Mouse (Mus musculus) kidney, postnatal 10 days (tissue): ENCODE data around the gene Kctd4.
A peak's percentile ranks its signal among the peaks of the same experiment; 100 is the strongest.
"Not testable (repeated sequence)": the region's sequence is repeated elsewhere in the genome, so short reads cannot be mapped to it uniquely, and the experiment has no call there.

Experiments
- DNase-seq: peaks from one replicate; pipeline ENCODE4 v3.0.0; 2021; ENCODE audit warnings: mixed read lengths

Kctd4 gene

DNA sequence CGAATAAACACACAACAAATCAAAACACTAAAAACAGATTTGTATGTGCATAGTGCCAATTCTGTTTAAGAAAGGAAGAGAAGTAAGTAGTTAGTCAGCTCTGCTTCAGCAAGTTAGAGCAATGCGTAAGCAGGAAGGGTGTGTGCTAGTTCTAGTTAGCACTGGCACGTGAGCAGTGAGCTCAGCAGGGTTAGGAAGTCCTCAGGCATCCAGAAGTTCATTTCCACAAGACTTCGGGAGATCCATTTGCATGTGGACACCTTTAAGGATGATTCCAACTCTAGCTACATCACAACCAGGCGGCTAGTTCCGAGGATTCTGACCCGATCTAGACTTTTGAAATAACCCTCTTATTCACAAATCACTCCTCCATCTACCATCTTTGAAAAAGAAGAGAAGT, at the start of gene Kctd4:
Kctd4 (plus strand) TSS at position 244 of the 400 bp plus-strand sequence.
- DNase-seq: no peak

GRCm38 (mm10) chr14:75906931-75907330, 47.9 kb upstream of the Kctd4 start:
- DNase-seq: no peak

DNA sequence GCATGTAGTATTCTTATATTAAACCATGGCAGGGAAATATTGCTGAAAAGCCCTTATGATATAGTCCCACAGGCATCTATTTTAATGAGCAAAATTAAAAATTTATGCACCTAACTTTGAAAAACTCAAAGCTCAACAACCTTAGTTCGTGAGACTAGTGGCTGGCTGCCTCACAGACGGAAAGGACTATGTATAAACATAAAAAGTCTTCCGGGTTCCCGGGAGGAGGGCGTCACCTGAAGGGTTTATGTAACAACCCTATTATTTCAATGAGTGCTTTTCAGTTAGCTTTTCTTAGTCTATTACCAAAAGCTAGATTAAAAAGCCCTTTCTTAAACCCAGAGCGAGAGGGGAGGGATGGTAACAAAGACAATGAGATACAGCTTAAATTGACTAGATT, 42.8 kb upstream of the Kctd4 start:
- DNase-seq: no peak

DNA sequence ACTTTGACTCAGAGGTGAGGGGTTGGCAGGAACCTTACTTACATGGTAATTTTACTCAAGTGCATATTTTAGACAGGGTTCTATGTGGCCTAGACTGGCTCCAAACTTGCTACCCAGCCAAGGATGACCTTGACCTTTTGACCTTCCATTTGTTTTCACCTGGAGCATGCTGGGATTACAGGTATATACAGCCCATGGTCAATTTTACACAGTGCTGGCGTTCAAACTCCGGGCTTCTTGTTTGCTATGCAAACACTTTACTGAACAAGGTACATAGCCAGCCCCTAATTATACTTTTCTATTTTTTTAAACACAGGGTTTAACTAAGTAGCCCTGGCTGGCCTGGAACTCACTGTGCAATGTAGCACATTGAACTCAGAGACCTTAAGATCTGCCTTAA, 42.1 kb upstream of the Kctd4 start:
- no peak for DNase-seq

- no peak for DNase-seq
These were observed 31.3 kb upstream of the Kctd4 start for GRCm38 (mm10) chr14:75923314-75924052.

DNA sequence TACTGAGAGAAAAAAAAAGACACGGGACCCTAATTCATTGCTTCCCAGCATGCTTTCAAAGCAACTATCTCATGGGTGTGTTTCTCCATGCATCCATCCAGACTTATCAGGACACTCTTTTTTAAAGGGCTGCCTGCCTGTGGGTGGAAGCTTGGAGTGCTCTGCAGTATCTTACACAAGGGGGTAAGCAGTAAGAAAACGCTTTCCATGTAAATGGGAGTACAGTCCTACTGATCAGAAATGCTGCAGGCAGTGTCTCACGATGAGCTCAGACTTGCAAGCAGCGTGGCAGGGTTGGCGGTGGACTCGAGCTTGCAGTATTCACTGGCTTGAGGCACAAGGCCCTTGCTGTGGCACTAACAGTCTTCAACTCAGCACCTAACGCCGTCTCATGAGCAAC, 25.1 kb upstream of the Kctd4 start:
- not testable (repeated sequence) for DNase-seq

GRCm38 (mm10) chr14:75931266-75931665, 23.5 kb upstream of the Kctd4 start:
- DNase-seq: peak; percentile 39

DNA sequence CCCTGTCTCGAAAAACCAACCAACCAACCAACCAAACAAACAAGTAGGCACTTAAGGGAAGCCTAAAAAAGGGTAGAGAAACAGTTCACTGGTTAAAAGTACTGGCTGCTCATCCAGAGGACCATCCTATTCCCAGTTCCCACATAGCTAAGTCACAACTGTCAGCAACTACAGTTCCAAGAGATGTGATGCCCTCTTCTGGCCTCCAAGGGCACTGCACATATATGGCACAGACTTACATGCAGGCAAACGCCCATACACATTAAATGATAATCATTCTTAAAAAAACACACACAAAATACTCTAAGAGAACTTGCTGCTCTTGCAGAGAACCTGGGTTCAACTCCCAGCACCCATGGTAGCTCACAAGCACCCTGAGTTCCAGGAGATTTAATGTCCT, 20.4 kb upstream of the Kctd4 start:
- no peak for DNase-seq

DNA sequence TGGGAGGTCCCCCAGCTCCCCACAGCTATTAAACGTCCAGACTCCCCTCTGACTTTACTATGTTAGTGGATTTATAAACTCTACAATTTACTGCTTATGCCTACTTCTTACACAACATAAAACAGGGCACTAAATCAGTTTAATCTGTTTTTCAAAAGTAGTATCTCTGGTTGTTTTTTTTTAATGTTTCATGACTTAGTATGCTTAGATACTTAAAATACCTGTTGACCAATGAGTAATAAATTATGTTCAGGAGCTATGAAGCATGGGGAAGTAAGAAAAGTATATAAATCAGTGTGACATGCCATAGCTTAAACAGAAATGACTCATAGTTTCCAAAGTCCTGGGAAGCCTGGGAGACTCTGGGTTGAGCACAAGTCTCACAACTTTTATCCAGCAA, 17.1 kb upstream of the Kctd4 start:
- DNase-seq: no peak

DNA sequence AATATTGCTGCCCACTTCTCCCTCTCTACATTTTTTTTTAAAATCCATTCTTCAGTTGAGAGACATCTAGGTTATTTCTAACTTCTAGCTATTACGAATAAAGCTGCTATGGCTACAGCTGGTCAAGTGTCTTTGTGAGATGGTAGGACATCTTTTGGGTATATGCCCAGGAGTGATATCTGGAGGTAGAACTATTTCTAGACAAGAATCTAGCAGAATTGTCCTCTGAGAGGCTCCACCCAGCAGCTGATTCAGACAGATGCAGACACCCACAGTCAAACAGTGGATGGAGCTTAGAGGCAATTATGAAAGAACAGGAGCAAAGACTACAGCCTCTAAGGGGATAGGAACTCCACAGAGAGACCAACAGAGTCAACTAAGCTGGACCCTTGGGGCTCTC, 13.3 kb upstream of the Kctd4 start:
- DNase-seq: no peak

- no peak for DNase-seq
These were observed 12.4 kb upstream of the Kctd4 start for GRCm38 (mm10) chr14:75942365-75942764.

- DNase-seq: no peak
These were observed 7.1 kb upstream of the Kctd4 start for GRCm38 (mm10) chr14:75947674-75948073.

GRCm38 (mm10) chr14:75953011-75953410, 1.8 kb upstream of the Kctd4 start:
- DNase-seq: no peak

DNA sequence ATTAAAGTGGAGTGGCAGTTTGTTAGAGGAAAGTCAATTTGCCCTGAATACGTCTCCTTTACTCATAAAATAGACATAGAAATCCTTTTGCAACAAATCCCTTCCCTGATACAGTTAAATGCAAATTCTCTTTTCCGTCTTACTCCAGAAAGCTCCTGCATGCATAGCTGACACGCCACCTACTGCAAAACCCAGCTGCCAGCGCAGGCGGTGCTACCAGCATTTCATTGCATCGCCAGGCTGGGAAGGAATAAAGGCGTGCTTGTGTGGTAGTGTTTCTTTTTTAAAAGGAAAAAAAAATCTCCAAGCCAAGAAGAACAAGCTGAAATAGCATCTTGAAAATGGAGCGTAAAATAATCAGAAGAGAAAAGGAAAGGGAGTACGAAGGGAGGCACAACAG, 7.4 kb downstream of the Kctd4 start:
- DNase-seq: no peak

DNA sequence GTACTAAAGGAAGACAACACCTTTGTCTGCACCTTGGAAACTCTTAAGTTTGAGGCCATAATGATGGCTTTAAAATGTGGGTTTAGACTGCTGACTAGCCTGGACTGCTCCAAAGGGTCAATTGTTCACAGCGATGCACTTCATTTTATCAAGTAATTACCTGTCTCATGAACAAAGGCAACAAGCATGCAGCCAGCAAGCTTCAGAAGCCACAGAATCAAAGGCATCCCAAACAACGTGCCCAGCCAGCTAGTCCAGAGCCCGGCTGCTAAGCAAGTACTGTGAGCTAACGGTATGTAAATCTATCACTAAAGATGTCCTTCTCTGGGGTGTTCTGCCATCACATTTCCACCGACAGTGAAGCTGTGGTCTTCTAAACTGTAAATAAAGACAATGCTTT, 8.4 kb downstream of the Kctd4 start:
- DNase-seq: no peak

DNA sequence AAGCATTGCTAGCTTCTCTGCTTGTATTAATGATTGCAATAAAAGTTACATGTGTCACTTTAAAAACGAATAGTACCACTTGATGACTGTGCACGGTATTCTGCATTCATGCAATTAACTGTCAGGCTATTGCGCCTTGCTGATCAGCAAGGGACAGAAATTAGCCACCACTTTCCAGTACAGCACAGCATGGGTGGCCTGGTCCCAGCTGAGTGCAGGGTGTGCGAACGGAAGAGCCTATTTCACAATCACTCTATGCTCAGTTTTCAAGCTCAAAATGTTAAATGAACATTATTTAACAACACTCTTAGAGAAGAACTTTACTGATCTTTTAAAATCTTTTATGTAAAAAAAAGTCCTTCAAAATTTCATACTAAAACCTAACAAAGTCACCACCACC, 9.2 kb downstream of the Kctd4 start:
- DNase-seq: no peak

DNA sequence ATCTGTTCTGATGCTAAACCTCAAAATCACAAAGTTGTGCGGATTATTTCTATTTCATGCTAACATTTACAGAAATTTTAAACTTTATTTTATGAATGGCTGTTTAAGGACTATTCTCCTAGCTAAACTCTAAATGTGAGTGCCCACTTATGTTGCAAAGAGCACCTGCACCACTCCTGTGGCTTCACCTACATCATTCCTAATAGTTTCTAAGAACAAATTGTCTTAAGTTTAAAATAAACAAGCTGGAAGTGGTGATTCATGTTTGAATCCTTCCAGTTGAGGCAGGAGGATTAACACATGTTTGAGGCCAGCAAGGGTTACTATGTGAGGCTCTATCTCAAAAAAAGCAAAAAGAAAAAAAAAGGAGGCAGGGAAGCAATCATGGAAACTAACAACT, 9.6 kb downstream of the Kctd4 start:
- no peak for DNase-seq

DNA sequence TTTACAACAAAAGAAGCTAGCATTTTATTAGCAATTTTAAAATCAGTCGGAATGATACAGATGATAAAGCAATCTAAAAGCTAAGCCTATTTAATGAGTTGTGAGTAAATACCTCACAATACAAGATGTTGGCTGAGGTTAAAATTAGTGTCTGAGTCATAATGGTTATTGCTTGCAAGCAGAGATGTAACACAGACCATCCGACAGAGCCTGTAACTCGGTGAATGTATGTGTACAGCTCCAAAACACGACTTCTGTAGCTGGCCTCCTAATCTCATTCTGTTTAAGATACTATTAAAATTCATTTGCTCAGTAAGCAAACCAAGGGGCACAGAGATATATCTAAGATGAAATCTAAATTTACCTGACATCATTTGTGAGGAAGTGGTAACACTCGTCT, 12.5 kb downstream of the Kctd4 start:
- DNase-seq: no peak

DNA sequence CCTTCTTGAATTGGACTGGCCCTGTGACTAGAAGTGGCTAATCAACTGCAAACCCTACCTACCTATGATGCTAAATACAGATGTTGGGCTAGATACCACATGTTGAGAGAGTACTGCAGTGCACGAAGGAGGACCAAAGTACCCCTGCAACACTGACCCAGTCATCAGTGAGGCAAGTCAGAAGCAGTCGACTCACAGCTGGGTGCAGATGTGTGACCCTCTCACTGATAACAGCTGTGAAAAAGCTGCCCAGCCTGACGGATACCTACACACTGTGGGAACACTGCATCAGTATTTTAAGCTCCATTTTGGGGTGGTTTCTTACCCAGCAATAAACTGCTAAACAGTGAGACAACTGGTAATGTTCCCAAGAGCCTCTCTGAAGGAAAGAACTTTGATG, 21.3 kb downstream of the Kctd4 start:
- no peak for DNase-seq

DNA sequence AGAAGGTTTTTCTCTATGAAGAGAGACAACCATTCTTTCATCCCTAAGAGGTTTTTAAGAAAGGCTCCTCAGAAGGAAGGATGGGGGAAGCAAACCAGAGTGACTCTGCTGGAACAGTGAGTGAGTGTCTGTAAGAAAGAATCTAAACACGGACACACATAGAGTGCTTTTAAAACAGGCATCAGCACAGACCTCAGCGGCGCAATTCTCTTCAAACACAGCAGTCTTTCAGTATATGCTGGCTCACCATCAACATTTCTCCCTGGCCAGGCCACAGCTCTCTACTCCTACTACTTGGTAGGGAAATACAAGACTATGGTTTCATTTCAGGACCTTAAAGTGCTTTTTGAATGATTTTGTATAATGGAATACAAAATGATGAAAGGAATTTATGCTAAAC, 26.4 kb downstream of the Kctd4 start:
- no peak for DNase-seq

- no peak for DNase-seq
These were observed 29.1 kb downstream of the Kctd4 start for GRCm38 (mm10) chr14:75983891-75984290.

DNA sequence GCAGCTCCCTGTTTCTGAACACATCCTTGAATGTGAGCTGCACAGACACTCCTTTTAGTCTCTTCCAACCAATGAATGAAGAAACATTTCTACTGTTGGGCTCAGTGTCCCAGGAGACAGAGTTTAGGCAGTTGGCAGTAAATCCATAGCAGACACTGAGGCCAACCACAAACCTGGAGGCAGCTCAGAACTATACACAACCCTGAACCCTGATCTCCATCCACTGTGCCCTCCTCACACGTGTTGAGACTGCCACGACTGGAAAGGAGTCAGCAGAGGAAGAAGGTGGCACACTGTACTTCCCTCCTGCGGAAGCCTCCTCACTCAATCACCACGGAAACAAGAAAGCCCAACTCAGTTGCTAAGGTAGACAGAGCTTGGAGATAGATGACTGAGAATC, 30.3 kb downstream of the Kctd4 start:
- DNase-seq: no peak

- DNase-seq: no peak
These were observed 32.2 kb downstream of the Kctd4 start for GRCm38 (mm10) chr14:75986878-75987483.

GRCm38 (mm10) chr14:75989168-75989567, 34.4 kb downstream of the Kctd4 start:
- no peak for DNase-seq

GRCm38 (mm10) chr14:75990936-75991335, 36.1 kb downstream of the Kctd4 start:
- no peak for DNase-seq
